Mouse (Mus musculus) CD4-positive, CD25-positive, alpha-beta regulatory T cell, adult 2 months (primary cell): ENCODE results near the gene Rab9.

Experiments
- DNase-seq: peaks from one replicate; pipeline ENCODE4 v3.0.0-alpha.2; 2012; ENCODE audit warnings: low read depth, low spot score

Rab9 gene

GRCm38 (mm10) chrX:166453532-166453931 lies 26.1 kb downstream of the Rab9 start:
- DNase-seq = no peak

GRCm38 (mm10) chrX:166444552-166444951 lies 35.1 kb downstream of the Rab9 start:
- no peak for DNase-seq

GRCm38 (mm10) chrX:166440616-166441063 lies 39.0 kb downstream of the Rab9 start, which contains the start of gene Ofd1:
TSS of gene Ofd1 (minus strand) at chrX:166440704.
- peak; percentile 94 for DNase-seq

DNA sequence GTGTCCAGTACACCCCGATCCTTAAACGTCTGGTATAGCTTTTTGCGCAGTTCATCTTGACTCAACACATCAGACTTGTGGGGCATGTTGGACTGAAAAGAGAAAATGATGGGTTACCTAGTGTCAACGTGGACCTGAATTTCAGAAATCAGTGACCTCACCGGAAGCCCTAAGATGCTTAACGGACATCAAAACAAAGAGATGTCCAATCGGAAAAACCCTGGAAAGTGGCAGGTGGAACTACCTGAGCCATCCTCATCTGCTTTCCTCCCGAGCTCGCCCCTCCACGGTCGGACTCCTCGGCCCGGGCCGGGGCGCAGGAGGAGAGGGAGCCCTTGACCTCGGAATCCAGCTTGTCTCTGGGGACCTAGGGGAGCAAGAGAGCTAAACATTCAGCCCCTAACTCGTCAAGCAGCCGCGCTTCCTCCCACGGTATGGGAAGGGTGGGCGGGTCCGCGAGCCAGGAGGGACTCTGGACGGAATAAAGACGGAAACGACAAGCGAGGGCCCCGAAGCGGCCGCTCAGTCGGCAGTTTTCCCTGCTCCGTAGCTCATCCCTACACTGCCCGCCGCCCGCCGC lies 39.5 kb downstream of the Rab9 start, which contains the start of gene Trappc2:
TSS of gene Trappc2 (plus strand) at position 539 of the 580 bp plus-strand sequence.
- DNase-seq = no peak

DNA sequence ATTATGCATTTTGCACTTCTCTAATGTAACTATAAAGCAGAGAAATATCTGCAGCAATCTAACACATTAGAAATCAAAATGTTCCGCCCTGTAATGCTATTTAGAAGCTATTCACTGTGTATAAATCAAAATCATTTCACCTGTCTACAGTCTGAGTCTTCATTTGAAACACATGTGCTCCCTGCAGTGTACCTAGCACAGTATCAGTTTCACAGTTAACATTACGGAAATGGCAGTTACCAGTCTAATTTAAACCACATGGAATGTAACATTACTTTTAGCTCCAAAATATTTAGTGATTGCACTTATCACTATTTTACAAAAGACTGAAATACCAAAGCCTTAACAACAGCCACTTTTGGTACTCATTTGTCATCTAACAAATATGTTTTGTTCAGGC lies 44.9 kb downstream of the Rab9 start:
- no peak for DNase-seq

GRCm38 (mm10) chrX:166416196-166416595 lies 63.5 kb downstream of the Rab9 start:
- DNase-seq = peak; percentile 54

- DNase-seq = no peak
These were observed 71.8 kb downstream of the Rab9 start for GRCm38 (mm10) chrX:166407865-166408264.
